Mouse (Mus musculus): ENCODE data around the gene Stk11.
"Not testable (repeated sequence)": the region's sequence is repeated elsewhere in the genome, so short reads cannot be mapped to it uniquely, and the experiment has no call there.

Stk11 gene

GRCm38 (mm10) chr10:80157141-80157929, 41.7 kb downstream of the Stk11 start:
- no peak for DNase-seq (ENCODE audit: low read depth, low spot score)

- DNase-seq (ENCODE audit: low read depth, low spot score) = no peak
These were observed 42.8 kb downstream of the Stk11 start for GRCm38 (mm10) chr10:80158307-80158986.

DNA sequence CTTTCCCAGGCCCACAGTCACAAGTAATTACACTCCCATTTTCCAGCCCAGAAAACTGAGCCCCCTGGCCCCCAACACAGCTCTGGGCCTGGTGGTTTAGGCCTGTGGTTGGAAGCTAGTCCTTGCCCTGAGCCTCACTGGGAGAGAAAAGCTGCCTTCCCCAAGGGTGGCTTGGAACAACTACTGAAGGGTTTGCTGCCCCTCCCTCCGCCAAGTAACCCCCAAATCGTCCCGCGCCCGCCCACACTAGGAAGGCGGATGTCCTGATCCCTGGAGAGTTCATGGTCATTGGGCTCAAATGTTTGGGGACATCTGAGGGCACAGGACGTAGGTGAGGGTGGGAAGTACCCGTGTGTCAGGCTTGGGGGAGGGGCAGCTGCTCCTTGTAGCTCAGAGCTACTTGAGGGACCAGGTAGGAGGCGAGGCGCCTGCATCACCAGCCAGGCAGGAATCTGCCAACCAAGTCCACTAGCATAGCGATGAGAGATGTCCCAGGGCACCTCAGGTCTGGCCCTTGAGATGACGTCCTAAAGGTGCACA, 43.5 kb downstream of the Stk11 start:
- DNase-seq (ENCODE audit: low read depth, low spot score) = no peak

DNA sequence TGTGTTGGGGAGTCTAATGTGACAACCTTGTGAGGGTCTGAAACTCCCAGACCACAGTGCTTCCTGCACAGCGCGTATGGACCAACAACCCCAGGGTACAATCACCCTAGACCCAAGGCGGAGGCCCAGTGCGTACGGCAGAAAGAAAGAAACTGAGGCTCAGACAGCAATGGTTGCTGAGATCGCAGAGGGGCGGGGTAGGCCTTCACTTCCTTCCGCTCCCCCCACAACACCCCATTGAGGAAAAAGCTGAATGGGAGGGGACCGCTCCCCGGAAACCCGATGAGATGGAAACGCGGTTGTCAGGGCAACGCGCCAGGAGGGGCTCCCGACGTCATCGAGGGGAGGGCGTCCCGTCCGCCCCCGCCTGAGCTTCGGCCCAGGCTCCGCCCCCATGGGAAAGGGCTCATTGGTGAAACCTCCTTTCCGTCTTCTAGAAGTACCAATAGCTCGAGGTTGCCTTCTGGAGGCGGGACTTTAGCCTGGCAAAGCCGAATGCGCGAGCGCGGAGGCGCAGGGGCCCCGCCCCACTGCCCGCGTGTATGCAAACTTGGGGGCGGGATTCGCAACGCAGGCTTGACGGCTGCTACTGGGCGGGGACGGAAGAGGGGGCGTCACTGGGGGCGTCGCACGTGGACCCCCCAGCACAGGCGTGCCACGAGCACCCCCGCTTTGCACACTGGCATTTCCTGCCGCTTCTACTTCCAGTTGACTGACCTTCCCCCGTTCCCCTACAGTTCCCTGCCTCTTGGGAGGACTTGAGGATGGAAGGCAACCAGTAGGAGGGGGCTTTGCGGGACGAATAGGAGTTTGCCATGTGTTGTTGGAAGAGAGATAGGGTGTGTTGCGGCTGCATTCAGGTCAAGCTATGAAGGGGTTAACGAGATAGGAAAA, 44.2 kb downstream of the Stk11 start:
- DNase-seq (ENCODE audit: low read depth, low spot score) = peak; percentile 93

DNA sequence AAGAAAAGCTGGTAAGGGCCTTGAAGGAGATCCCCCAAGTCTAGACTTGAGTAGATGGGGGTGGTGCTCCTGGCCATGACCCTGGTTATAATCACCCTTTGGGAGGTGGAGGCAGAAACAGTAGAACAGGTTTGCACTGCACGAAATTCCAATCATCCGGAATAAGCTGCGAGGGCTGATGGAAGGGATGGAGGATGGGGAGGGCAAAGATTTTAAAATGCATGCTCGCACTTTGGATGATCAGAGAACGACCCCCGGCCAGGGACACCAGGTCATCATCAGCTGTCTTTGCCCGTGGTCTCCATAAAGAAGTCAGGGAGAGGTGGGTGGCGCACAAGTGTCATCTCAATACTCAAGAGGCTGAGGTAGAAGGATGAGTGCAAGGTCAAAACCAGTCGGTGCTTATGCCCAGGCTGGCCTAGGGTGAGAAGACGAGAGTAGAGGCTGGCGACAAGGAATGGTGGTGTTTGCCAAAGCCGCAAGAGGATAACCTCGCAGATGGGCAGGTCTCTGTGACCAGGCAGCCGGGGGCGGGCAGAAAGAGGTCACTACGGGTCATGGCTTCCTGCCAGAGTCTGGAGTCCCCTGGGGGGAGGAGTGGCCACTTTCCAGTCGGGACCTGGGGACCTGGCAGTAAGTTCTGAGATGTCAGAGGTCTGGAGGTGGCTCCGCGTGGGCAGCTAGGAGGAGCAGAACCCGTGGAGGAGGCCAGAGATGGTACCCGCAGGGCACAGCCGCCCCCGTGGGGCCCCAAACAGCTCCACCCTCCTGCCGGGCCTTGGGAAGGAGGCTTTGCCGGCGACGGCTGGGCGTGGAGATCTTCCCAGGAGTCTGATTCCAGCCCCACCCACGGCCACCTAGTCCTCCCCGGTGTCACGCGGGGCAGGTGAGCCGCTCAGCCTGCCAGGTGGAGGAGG, 45.1 kb downstream of the Stk11 start:
- peak; percentile 84 for DNase-seq (ENCODE audit: low read depth, low spot score)

DNA sequence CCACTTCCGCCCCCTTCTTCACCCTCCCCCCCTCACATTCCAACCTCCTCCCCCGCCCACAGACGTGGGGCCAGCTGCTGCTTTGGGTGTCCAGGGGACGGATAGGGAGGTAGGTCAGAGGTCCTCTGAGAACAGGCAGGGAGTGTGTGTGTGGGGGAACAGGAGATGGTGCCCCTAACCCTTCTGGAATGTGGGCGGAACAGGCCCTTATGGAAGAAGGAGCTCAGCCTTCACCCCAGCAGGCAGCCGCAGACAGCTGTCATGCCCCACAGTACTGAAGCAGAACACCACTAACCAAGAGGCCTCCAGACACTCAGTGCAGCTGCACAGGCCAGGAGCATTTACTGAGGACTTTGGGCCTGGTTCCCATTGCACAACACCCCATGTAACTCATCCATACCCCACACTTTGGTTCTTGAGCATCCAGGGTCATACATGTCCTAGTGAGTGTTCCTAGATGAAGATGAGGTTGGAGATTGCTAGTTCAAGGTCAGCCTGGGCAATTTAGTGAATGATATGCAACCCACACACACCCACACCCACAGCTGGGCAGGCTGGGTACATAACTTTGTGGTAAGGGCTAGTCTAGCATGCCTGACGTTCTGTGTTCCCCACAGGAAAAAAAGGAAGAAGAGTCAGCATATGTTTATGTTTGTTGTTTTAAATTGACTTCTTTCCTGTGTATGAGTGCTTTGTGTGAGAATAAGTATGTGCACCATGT, 46.1 kb downstream of the Stk11 start:
- no peak for DNase-seq (ENCODE audit: low read depth, low spot score)

- no peak for DNase-seq (ENCODE audit: low read depth, low spot score)
These were observed 46.6 kb downstream of the Stk11 start for GRCm38 (mm10) chr10:80162243-80162608.

DNA sequence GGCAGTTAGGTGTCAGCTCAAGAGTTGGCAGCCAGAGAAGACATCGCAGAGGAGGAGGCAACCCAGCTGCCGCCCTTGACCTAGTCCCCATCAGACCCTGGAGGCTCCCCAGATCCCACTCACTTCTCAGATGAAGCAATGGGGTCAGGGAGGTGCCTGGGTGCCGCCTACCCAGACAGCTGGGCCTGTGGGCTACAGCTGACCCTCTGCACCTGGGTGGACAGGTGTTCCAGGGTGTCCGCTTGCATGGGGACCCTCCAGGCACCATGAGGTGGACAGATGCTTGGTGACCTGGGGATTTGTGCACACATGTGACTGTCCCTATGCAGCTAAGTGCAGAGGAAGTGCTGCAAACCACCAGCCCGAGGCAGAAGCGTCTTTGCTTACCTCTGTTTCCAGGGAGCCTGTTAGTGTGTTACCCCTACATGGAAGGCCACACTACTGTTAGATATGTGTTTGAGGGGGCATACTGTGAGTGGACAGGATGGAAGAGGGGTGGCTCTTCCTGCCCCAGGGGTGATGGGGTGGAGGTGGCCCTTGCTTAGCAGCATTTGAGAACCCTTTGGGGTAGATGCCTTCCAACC, 47.2 kb downstream of the Stk11 start:
- DNase-seq (ENCODE audit: low read depth, low spot score) = no peak

- no peak for DNase-seq (ENCODE audit: low read depth, low spot score)
These were observed 48.1 kb downstream of the Stk11 start for GRCm38 (mm10) chr10:80163721-80164120.

GRCm38 (mm10) chr10:80164161-80164997, 48.8 kb downstream of the Stk11 start:
- no peak for DNase-seq (ENCODE audit: low read depth, low spot score)

DNA sequence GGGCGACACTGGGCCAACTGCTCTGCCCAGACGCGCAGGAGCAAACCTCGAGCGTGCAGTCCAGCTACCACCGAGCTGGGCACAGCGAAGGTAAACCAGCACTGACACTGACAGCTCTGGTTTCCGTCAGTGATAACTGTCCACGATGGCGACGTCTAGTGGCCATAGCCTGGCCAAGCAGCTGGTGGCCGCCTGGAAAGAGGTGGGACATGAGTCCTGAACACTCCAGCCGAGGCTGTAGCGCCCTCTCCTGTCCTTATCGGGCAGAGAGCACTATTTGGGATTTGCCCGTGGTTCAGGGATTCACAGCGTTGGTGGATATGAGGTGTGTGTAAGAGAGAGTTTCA, 49.4 kb downstream of the Stk11 start:
- DNase-seq (ENCODE audit: low read depth, low spot score) = peak; percentile 95

- peak; percentile 49 for DNase-seq (ENCODE audit: low read depth, low spot score)
These were observed 50.0 kb downstream of the Stk11 start, which contains the start of gene Cirbp for GRCm38 (mm10) chr10:80165392-80166128. Gene Cirbp, plus strand, starts transcription at chr10:80165985.

- not testable (repeated sequence) for DNase-seq (ENCODE audit: low read depth, low spot score)
These were observed 50.5 kb downstream of the Stk11 start for GRCm38 (mm10) chr10:80166136-80166535.

DNA sequence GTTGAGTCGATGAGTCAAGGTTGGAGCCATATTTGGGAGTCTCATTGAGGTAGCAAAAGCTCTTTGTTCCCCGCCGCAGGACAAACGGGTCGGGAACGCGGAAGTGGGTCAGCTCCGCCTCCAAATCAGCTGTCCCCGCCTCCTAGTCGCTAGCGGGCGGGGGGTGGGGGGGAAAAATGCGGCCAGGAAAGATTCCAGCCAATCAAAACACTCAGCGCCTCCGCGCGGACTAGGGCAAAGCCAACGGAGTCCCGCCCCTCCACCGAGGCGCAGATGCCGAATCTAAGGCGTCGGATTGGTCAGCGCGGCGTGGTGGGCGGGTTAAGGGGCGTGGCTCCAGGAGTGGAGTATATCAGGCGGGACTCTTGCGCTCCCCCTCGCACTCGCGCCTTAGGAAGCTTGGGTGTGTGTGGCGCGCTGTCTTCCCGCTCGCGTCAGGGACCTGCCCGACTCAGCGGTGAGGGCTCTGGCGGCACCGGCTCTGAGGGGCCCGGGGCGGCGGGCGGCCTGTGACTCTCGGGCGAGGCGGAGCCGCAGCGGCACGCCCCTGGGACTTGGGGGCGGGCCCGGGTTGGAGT, 51.9 kb downstream of the Stk11 start:
- peak; percentile 99 for DNase-seq (ENCODE audit: low read depth, low spot score)

DNA sequence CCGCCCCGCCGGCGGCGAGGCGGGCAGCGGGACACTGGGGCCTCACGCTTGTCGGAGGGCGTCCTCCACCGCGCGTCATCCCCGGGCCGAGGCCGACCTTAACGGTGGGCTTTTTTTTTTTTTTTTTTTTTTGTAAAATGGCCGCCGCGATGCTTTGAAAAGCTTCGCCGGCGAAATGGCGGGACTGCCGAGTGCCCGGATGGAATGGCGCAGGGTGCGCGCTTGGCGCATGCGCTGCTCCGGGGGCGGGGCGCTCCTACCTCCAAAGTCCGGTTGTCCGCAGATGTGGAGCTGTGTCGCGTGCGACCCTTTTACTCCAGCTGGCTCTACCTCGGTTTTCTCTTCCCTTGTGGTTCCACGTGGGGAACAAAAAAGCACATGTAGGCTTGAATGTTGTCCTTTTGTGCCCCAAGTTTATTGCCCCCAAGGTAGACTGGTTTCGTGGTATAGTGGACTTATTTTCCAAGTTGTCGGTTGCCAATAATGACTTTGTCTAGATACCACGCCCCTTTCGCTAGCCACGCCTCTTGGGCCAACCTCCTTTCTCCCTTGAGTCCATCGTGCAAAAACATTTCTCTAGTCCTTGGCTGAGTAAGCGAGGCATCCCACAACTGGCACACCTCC, 52.5 kb downstream of the Stk11 start:
- DNase-seq (ENCODE audit: low read depth, low spot score) = peak; percentile 84

DNA sequence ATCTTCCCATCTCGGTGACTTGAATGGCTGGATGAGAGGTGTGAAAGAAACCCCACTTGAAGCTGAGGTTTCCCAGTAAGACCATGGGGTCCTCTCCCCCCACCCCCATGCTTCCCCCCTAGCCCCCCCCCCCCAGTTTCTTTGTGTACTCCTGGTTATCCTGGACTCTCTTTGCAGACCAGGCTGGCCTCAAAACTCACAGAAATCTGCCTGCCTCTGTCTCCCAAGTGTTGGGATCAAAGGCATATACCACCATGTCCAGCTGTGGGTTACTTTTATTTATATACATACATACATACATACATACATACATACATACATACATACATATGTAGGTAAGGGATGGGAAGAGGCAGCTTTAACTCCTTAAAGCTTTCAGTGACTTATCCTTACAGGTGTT, 53.5 kb downstream of the Stk11 start:
- DNase-seq (ENCODE audit: low read depth, low spot score) = no peak

- no peak for DNase-seq (ENCODE audit: low read depth, low spot score)
These were observed 54.0 kb downstream of the Stk11 start for GRCm38 (mm10) chr10:80169651-80170050.
